Mouse (Mus musculus) lung, embryonic 14.5 days (tissue): ENCODE measurements at regions not wholly inside any gene's neighbourhood (a gene's known extent, or its start where the extent isn't known, plus 50 kb on each side); places are given as distances from the start of the nearest gene placed in this dataset.
A peak's percentile ranks its signal among the peaks of the same experiment; 100 is the strongest.

ENCODE experiments used
- ATAC-seq: fragments of 200-750 bp; cut with Nextera tagmentation; 2 replicates; pipeline ENCODE4 v1.8.0; 2017; ENCODE audit warnings: mild to moderate bottlenecking, moderate TSS enrichment, moderate library complexity; ENCODE audit not compliant: insufficient read depth
- DNase-seq: peaks from one replicate; pipeline ENCODE4 v3.0.0-alpha.2; 2015
- H3K27ac ChIP-seq: fragments of 300-500 bp; sonication (generic); 2 replicates; pipeline ENCODE4 v1.5.1; 2014; ENCODE audit warnings: low read depth, mild to moderate bottlenecking, moderate library complexity
- H3K27me3 ChIP-seq: fragments of 300-500 bp; sonication (generic); 2 replicates; pipeline ENCODE4 v1.6.1; 2014; ENCODE audit warnings: low read length, control low read depth; ENCODE audit not compliant: insufficient read depth
- H3K36me3 ChIP-seq: fragments of 300-500 bp; sonication (generic); 2 replicates; pipeline ENCODE4 v1.6.1; 2014; ENCODE audit warnings: control low read depth; ENCODE audit not compliant: insufficient read depth
- H3K4me1 ChIP-seq: fragments of 300-500 bp; sonication (generic); 2 replicates; pipeline ENCODE4 v1.6.1; 2014; ENCODE audit warnings: antibody characterized with exemption, control low read depth; ENCODE audit not compliant: insufficient read depth
- H3K4me2 ChIP-seq: fragments of 300-500 bp; sonication (generic); 2 replicates; pipeline ENCODE4 v1.6.1; 2014; ENCODE audit warnings: mild to moderate bottlenecking
- H3K4me3 ChIP-seq: fragments of 300-500 bp; sonication (generic); 2 replicates; pipeline ENCODE4 v1.5.1; 2014; ENCODE audit warnings: low read depth, low read length
- H3K9ac ChIP-seq: fragments of 300-500 bp; sonication (generic); 2 replicates; pipeline ENCODE4 v1.6.1; 2014
- H3K9me3 ChIP-seq: fragments of 300-500 bp; sonication (generic); 2 replicates; pipeline ENCODE4 v1.6.1; 2016; ENCODE audit warnings: low read depth, low read length, control low read depth
- CTCF ChIP-seq: IDR thresholded peaks from 2 replicates; pipeline ENCODE4 v1.5.1; 2016; ENCODE audit warnings: antibody characterized with exemption, low read depth
- WGBS: fragments of 180-500 bp; shearing (Covaris S2); extraction: QIAGEN DNeasy Blood & Tissue Kit; methylation state at CpG from one replicate; pipeline ENCODE4 v1.1.7; 2014; 5-methylcytosine and 5-hydroxymethylcytosine counted together

DNA sequence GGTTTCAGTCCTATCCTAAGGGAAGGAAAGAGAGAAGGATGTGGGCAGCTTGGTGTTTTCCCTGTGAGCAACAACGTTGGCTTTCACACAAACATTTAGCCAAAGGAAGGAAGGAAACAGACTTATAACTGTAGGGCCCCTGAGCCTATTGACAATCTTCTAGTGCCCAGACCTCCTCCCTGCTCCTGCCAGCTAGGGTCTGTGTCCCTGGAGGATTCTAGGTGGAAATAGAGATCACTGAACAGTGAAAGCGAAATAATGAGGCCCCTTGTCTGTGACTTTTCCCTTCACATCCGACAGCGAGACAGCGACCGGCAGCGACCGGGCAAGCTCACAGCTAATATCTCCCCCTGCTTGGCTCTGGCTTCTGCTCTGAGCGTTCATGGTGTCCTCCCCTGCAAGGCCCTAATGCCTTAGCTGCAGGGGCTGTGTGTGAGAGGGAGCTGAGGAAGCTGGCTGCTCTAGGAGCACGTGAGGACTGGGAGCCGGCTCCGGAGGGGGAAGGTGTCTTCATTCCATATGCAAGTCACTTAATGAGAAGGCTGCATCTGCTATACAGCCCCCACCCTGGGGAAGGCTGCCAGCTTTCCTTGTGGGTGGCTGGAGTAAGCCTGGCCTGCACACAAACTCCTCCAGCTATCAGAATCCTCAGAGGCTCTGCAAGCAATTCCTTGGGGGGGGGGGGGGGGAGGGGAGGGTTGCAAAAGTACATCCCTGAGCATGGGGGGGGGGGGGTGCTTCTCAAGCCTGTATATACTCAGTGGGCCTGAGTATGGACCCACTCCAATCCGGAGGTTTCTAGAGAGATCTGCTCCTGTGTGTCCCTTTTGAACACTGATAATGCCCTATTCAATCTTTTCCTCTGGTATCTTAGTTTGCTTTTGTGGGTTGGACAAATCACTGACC, 61.7 kb upstream of the Opcml start:
- no peaks in the 10 kb centered on the region for H3K27me3 ChIP-seq
- DNase-seq (peak; percentile 64), ATAC-seq (peak; percentile 90)
- no peak overlapping the region for H3K9ac ChIP-seq
- no peaks in the 10 kb centered on the region for H3K4me1 ChIP-seq
- no peak for TF ChIP-seq CTCF
- 0 out of 2 replicates have a peak overlapping the region, but pooled peaks have one; percentile 2 for H3K4me2 ChIP-seq
- WGBS = 8% methylated on average over 13 of the region's 13 CpGs
- no peaks in the 10 kb centered on the region for H3K36me3 ChIP-seq
- no peak overlapping the region for H3K4me3 ChIP-seq
- H3K27ac ChIP-seq = 0 out of 2 replicates have a peak overlapping the region, but pooled peaks have one; percentile 30
- no peaks in the 10 kb centered on the region for H3K9me3 ChIP-seq

DNA sequence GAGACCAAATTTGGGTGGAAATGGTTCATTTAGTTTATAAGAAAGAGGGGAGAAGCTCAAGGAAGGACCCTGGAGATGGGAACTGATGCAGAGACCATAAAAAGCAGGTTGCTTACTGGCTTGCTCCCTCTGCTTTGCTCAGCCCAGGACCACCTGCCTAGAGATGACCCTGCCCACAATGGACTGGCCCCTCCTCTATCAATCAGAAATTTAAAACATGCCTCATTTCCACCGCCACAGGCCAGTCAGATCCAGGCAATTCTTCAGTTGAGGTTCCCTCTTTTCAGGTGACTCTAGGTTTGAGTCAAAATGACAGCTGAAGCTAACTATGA, 61.1 kb upstream of the Opcml start:
- DNase-seq (no peak), ATAC-seq (no peak)
- Histone ChIP-seq H3K4me3 (no peak overlapping the region), H3K4me2 (no peak overlapping the region), H3K27me3 (no peaks in the 10 kb centered on the region), H3K4me1 (no peaks in the 10 kb centered on the region), H3K36me3 (no peaks in the 10 kb centered on the region), H3K9me3 (no peaks in the 10 kb centered on the region), H3K9ac (no peak overlapping the region), H3K27ac (no peak overlapping the region)
- 85% methylated on average over 1 of the region's 1 CpGs for WGBS
- no peak for TF ChIP-seq CTCF

DNA sequence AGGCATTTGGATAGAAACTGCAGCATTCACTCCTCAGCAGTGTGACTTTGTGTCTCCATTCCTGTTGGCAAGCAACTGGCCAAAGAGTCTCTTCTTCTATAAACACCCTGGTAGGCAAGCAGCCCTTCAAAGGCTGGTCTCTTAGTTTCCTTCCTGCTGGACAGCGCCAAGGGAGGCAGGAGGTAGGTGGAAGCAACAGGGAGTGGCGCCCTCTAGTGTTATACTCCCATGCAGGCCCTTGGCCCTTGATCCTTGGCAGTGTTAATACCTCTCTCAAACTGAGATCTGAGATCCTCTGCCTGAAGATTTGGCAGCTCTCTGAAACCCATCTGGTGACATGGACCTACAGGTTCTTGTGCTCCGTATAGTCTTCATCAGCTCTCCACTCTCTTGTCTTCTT, 51.3 kb upstream of the Opcml start:
- ATAC-seq = no peak
- Histone ChIP-seq H3K9me3 (no peaks in the 10 kb centered on the region), H3K4me1 (no peaks in the 10 kb centered on the region), H3K27me3 (no peaks in the 10 kb centered on the region), H3K9ac (no peak overlapping the region), H3K27ac (no peak overlapping the region), H3K36me3 (no peaks in the 10 kb centered on the region), H3K4me2 (no peak overlapping the region), H3K4me3 (no peak overlapping the region)
- WGBS = 24% methylated on average over 3 of the region's 3 CpGs
- peak; percentile 79 for TF ChIP-seq CTCF
- peak; percentile 75 for DNase-seq
